In genomic region chr8:61236506-61237268, GRCm38 (mm10) we compare ENCODE assay signal across 11 mouse cellular contexts. TPM values are rescaled to one million over a fixed set of nuclear protein-coding genes. Genes with fewer than 3 reads are reported as not detected.
DNase-seq lines count a peak whose midpoint lies in the region; ATAC-seq and TF ChIP-seq lines count a peak whose summit lies in the region.
"Had no signal": no experiment of that assay in that cellular context is flagged by ENCODE, and none has a peak within 500 bp of the region (broad histone marks: within the 10 kb centered on the region; RNA-seq: fewer than 3 reads in every experiment).

No protein-coding gene starts in this region.

- no peak overlapping the region for H3K4me2 ChIP-seq in liver, embryonic 13.5 days

- no peaks in the 10 kb centered on the region for H3K9me3 ChIP-seq in embryonic facial prominence, embryonic 10.5 days
- H3K9me3 ChIP-seq in liver, embryonic 13.5 days (replicated peaks) = no peaks in the 10 kb centered on the region
- H3K9me3 ChIP-seq: G1E had no signal

- no peak for TF ChIP-seq CTCF in kidney, adult 2 months (conservative IDR thresholded peaks at IDR 0.05; ENCODE audit: insufficient read depth, insufficient read length, low read depth, low read length)

- H3K36me3 ChIP-seq in kidney, adult 2 months (ENCODE audit: control insufficient read depth, insufficient read depth, low read length) = no peaks in the 10 kb centered on the region
- H3K36me3 ChIP-seq in embryonic facial prominence, embryonic 10.5 days (replicated peaks) = peaks cover 35% of the 10 kb centered on the region
- H3K36me3 ChIP-seq in liver, embryonic 13.5 days = no peaks in the 10 kb centered on the region

- no peak for DNase-seq in frontal cortex, postnatal 10 days (ENCODE audit: low spot score in 2 of 2)
- peak; percentile 22 for DNase-seq in kidney, adult 9 months
- DNase-seq in kidney, adult 2 months = no peak
- DNase-seq in embryonic facial prominence, embryonic 10.5 days (ENCODE audit: low spot score) = no peak
- DNase-seq in liver, embryonic 13.5 days = no peak
- no peak for DNase-seq in gastrocnemius, postnatal 4 days (ENCODE audit: low spot score in 2 of 2)
- no peak for DNase-seq in gastrocnemius, postnatal 25 days
- DNase-seq: lung, postnatal 10 days had no signal

- TF ChIP-seq POLR2A in kidney, adult 2 months (IDR thresholded peaks at IDR 0.05; ENCODE audit: low read depth, low read length) = no peak

- H3K27me3 ChIP-seq in kidney, adult 2 months (replicated peaks; ENCODE audit: control insufficient read depth, insufficient read depth, low read length) = no peaks in the 10 kb centered on the region
- H3K27me3 ChIP-seq in embryonic facial prominence, embryonic 10.5 days (replicated peaks; ENCODE audit: low read depth, poor library complexity, severe bottlenecking) = no peaks in the 10 kb centered on the region
- H3K27me3 ChIP-seq in liver, embryonic 13.5 days = no peaks in the 10 kb centered on the region

- no peak overlapping the region for H3K27ac ChIP-seq in kidney, adult 2 months (ENCODE audit: insufficient read depth, low read depth, low read length)
- H3K27ac ChIP-seq in embryonic facial prominence, embryonic 10.5 days (replicated peaks) = peak overlapping the region; percentile 57; the same call in 1 of the 2 replicates
- no peak overlapping the region for H3K27ac ChIP-seq in liver, embryonic 13.5 days

- peaks cover 19% of the 10 kb centered on the region for H3K4me1 ChIP-seq in kidney, adult 2 months (ENCODE audit: control insufficient read depth, insufficient read depth, low read length)
- peaks cover 45% of the 10 kb centered on the region for H3K4me1 ChIP-seq in embryonic facial prominence, embryonic 10.5 days
- H3K4me1 ChIP-seq in liver, embryonic 13.5 days (replicated peaks) = peaks cover 6% of the 10 kb centered on the region; the same call in 1 of the 2 replicates

- WGBS in kidney, adult 2 months = 30% methylated on average over 9 of the region's 9 CpGs
- 69% methylated on average over 9 of the region's 9 CpGs for WGBS in embryonic facial prominence, embryonic 10.5 days
- 31% methylated on average over 9 of the region's 9 CpGs for WGBS in liver, embryonic 13.5 days (ENCODE audit: insufficient replicate concordance)

- H3K4me3 ChIP-seq in kidney, adult 2 months (ENCODE audit: insufficient read depth, low read depth, low read length) = no peak overlapping the region
- H3K4me3 ChIP-seq in embryonic facial prominence, embryonic 10.5 days = no peak overlapping the region
- no peak overlapping the region for H3K4me3 ChIP-seq in liver, embryonic 13.5 days (replicated peaks)
- H3K4me3 ChIP-seq: erythroblast, embryonic 14.5 days had no signal

- no peak overlapping the region for H3K9ac ChIP-seq in liver, embryonic 13.5 days

- ATAC-seq in frontal cortex, adult (ENCODE audit: low TSS enrichment) = peak; percentile 92
- peak; percentile 68 for ATAC-seq in liver, embryonic 13.5 days (ENCODE audit: low read depth)

RNA-seq across cellular contexts. Expression of gene Sh3rf1, which starts 13.0 kb away (rescaled TPM):
- 14.4 and 15.3 TPM in 2 replicates for polyA plus RNA-seq in kidney, adult 2 months (2012; rRNA removed)
- 17.0 and 17.4 TPM in 2 replicates for polyA plus RNA-seq in embryonic facial prominence, embryonic 10.5 days (2016; fragmentation: Nextera tagmentation; extraction: Ambion mirVana)
- polyA plus RNA-seq in liver, embryonic 13.5 days (2015; fragmentation: Nextera tagmentation; extraction: Ambion mirVana) = 1.1 and 1.7 TPM in 2 replicates
- total RNA-seq in gastrocnemius, postnatal 4 days (2021) = 10 to 100 TPM; 10.6 to 12.3 TPM
- total RNA-seq in gastrocnemius, postnatal 25 days (2021) = 1 to 10 TPM; 1.9 to 2.2 TPM
